Mouse (Mus musculus): Measurements from ENCODE around the gene Myl10.
"Not testable (repeated sequence)": the region's sequence is repeated elsewhere in the genome, so short reads cannot be mapped to it uniquely, and the experiment has no call there.

Gene Myl10

DNA sequence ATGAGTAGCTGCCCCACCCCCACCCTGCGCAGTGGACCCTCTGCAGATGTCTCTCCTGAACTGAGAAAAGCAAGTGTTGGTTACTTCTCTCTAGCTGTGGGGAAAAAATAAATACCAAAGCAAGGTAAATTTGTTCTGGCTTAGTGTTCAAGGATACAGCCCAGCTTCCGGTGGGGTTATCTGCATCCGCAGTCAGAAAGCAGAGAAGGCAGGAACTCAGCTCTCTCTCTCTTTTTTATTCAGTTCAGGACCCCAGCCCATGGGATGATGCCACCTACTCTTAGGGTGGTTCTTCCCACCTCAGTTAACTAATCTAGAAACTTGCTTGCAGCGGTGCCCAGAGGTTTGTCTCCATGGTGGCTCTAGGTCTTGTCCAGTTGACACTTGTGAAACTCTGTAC, at the start of gene Myl10:
TSS of gene Myl10 (plus strand) at position 363 of the 400 bp plus-strand sequence.
- DNase-seq (ENCODE audit: low spot score in 2 of 2), result no peak

- DNase-seq (ENCODE audit: low spot score in 2 of 2), result no peak
Measured at GRCm38 (mm10) chr5:136646731-136647328, 46.1 kb upstream of the Myl10 start.

DNA sequence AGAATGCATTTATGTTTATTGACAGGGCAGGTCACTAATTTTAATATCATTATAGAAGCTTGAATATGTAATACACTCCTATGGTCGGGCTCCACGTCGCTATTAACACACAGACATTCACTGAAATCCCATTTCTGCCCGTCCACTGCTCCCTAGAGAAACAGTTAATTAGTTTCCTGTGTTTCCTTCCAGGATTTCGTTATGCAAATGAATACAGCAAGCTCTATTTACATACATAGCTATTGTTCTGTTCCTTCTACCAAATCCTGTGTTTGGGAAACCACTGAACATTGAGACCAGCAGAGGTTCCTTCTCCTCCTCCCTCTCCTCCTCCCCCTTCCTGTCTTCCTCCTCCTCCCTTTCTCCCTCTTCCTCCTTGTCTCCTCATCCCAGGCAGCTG, 43.9 kb upstream of the Myl10 start:
- DNase-seq (ENCODE audit: low spot score in 2 of 2), result no peak

DNA sequence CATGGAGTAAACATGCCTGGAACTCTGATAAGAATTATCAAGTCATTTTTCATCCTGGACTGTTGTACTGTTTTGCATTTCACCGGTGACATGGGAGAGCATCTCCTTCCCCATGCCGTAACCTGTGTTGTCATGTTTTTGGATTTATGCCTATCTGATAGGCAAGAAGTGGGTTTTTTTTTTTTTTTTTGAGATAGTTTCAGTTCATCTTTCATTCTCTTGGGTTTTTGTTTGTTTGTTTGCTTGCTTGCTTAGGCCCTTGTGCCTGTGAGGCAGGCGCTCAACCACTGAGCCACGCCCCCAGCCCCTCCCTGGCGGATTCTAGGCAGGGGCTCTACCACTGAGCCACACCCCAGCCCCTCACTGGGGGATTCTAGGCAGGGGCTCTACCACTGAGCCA, 43.3 kb upstream of the Myl10 start:
- no peak for DNase-seq (ENCODE audit: low spot score in 2 of 2)

GRCm38 (mm10) chr5:136654481-136654880, 38.5 kb upstream of the Myl10 start:
- DNase-seq (ENCODE audit: low spot score in 2 of 2), result no peak

GRCm38 (mm10) chr5:136656830-136657395, 36.0 kb upstream of the Myl10 start:
- no peak for DNase-seq (ENCODE audit: low spot score in 2 of 2)

GRCm38 (mm10) chr5:136660721-136661120, 32.2 kb upstream of the Myl10 start:
- DNase-seq (ENCODE audit: low spot score in 2 of 2), result not testable (repeated sequence)

DNA sequence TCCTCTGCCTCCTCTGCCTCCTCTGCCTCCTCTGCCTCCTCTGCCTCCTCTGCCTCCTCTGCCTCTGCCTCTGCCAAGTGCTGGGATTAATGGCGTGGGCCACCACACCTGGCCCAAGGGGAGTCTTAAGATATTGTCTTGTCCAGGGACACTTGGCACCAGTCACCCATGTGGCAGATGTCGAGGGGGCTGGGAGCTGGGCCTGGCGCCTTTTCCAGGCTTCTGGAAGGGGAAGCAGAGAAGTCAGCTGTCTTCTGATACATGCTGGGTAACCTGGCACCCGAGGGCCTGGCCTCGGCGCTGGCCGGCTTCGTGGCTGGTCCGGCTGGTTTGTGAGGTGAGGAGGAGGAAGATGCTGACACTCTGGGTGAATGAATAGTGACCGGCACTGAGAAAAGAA, 30.7 kb upstream of the Myl10 start:
- no peak for DNase-seq (ENCODE audit: low spot score in 2 of 2)

DNA sequence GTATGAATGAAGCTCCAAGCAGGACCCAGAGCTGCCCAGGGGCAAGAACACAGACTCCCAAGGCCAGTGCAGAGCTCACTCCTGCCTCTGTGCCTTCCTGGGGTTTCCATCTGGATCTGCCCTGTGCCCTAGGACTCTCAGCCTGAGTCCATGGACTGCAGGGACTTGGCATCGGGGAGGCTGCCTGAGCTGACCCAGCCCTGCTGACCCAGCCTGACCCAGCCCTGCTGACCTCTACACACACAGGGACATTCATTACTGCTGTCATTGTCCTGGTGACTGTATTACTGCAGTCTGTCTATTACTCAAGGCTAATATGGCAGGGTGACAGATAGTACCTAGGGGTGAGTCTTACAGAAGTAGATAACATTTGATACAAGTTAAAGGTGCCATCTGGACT, 30.1 kb upstream of the Myl10 start:
- no peak for DNase-seq (ENCODE audit: low spot score in 2 of 2)

DNA sequence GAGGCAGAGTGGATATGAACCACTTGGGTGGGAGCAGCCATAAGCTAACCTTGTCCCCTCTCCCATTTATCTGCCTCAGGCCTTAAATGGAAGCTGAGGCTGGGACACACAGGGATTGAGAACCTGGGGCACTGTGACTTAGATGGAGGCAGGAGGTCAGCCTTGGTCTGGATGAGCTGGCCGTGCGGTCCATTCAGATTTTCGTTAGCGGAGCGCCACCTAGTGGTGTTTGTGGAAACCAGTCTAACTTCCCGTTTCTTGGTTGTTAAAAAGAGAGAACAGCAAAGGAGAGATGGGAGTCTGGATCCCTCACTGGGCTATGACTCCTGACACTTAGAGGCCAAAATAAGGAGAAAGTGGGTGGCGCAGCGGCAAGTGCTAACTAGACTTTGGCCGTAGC, 28.4 kb upstream of the Myl10 start:
- DNase-seq (ENCODE audit: low spot score in 2 of 2), result peak; percentile 63 to 79

GRCm38 (mm10) chr5:136676315-136677030, 16.5 kb upstream of the Myl10 start:
- no peak for DNase-seq (ENCODE audit: low spot score in 2 of 2)

GRCm38 (mm10) chr5:136678840-136679348, 14.1 kb upstream of the Myl10 start:
- DNase-seq (ENCODE audit: low spot score in 2 of 2), result peak in 1 of 2 experiments; percentile 35

DNA sequence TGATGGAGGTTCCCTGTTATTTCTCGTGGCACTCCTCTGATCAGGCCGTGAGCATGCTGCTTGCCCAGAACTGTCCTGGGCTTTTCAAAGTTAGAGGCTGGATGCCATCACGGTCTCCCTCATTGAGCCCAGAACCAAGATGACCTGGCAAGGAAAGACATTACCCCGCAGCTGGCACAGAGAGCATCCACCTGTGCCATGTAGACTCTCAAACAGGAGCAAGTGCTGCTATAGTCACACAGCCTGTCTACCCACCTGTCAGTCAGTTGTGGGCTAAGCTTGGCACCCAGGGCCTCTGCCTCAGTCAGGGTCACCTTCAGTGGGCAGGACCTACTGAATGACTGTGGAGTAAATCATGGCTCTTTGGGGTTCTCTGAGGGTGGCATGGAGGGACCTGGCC, 6.6 kb upstream of the Myl10 start:
- no peak for DNase-seq (ENCODE audit: low spot score in 2 of 2)

DNA sequence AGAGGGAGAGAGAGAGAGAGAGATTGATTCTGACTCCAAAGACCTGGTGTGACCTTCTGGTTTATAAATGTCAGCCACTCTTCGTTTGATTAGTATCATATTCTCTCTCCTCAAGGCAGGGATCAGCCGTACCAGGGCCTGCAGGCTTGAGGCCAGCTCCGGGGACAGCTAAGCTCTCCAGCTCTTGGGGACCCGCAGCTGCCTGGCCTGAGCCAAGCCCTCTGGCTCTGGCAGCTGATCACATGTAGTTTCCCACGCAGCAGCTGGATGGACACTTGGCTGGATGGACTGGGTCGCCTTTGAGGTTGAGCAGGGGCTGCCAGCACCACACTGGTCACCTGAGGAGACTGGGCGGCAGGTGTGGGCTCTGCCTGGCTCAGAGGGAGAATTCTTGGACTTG, 5.4 kb upstream of the Myl10 start:
- no peak for DNase-seq (ENCODE audit: low spot score in 2 of 2)

DNA sequence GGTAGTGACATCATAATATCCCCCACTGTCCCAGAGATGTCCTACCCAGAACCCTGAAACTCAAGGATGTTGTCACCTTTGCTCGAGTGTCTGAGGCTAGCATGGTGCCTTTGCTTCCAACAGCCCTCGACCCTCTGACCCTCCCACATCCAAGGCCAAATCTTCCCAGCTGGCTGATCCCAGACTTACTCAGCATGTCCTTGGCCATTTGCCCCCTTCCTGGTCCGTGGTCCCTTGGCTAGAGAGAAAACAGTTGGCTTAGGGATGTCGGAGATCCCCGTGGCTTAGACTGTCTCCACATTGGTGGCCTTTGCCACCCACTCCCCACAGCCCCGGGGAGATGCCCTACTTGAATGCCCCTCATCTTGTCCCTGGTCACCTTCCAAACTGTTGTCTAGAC, 4.1 kb upstream of the Myl10 start:
- no peak for DNase-seq (ENCODE audit: low spot score in 2 of 2)

GRCm38 (mm10) chr5:136691170-136691569, 1.8 kb upstream of the Myl10 start:
- DNase-seq (ENCODE audit: low spot score in 2 of 2), result no peak

GRCm38 (mm10) chr5:136693418-136693817, 472 bp downstream of the Myl10 start:
- no peak for DNase-seq (ENCODE audit: low spot score in 2 of 2)

- DNase-seq (ENCODE audit: low spot score in 2 of 2), result no peak
Measured at GRCm38 (mm10) chr5:136694976-136695375, 2.0 kb downstream of the Myl10 start.

GRCm38 (mm10) chr5:136696516-136696915, 3.6 kb downstream of the Myl10 start:
- no peak for DNase-seq (ENCODE audit: low spot score in 2 of 2)

DNA sequence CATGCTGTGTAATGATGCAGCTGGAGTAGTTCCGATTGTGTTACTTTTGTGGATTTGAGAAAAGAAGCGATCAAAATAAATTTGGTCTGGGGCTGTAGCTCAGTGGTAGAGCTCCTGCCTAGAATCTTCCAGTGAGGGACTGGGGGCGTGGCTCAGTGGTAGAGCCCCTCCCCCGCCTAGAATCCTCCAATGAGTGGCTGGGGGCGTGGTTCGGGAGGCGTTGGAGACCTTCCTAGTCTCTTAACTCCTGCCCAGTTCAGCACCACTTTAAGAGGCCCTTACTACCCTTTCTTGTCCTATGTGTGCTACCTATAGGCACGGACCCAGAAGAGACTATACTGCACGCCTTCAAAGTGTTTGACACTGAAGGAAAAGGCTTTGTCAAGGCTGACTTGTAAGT, 4.7 kb downstream of the Myl10 start:
- no peak for DNase-seq (ENCODE audit: low spot score in 2 of 2)

DNA sequence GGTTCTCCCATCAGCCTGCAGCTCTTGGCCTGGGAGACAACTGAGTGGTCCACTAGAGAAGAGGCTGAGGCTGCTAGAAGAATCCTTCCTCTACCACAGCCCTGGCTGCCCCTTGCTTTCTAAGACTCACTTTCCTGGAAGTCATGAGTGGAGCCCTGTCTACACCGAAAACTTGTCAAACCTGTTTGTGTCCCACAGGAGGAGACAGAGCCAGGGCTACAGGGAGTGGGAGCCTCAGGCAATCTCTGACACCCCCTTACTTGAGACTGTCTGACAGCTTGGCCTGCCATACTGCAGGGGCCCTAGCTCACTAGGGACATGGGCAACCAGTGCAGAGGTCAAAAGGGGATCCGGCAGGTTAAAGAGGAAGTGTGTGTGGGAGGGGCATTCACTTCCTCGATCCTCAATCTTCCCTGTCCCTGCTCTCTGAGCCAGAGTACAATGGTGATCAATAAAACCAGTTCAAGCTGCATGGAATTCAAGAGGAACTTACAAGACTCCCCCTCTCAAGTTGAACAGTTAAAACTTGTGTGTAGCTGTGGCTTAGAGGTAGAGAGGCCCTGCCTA, 9.3 kb downstream of the Myl10 start:
- DNase-seq (ENCODE audit: low spot score in 2 of 2), result no peak

- peak; percentile 69 to 88 for DNase-seq (ENCODE audit: low spot score in 2 of 2)
Measured at GRCm38 (mm10) chr5:136703751-136704150, 10.8 kb downstream of the Myl10 start.

- DNase-seq (ENCODE audit: low spot score in 2 of 2), result no peak
Measured at GRCm38 (mm10) chr5:136704151-136704550, 11.2 kb downstream of the Myl10 start.

Measured in spleen, postnatal 10 days (tissue).